Mouse (Mus musculus): ENCODE measurements around the gene Dmac2.

The Dmac2 gene

GRCm38 (mm10) chr7:25617376-25618160 is 1.6 kb upstream of the Dmac2 start:
- peak in 1 of 2 experiments; percentile 0 for DNase-seq

- DNase-seq: peak in 1 of 2 experiments; percentile 17
Observed at GRCm38 (mm10) chr7:25619722-25619991, 443 bp downstream of the Dmac2 start.

GRCm38 (mm10) chr7:25620101-25620500 is 887 bp downstream of the Dmac2 start:
- DNase-seq: peak in 1 of 2 experiments; percentile 2

GRCm38 (mm10) chr7:25620751-25621150 is 1.5 kb downstream of the Dmac2 start:
- no peak for DNase-seq

- no peak for DNase-seq
Observed at GRCm38 (mm10) chr7:25623857-25624370, 4.7 kb downstream of the Dmac2 start.

- DNase-seq: no peak
Observed at GRCm38 (mm10) chr7:25624851-25625250, 5.6 kb downstream of the Dmac2 start.

GRCm38 (mm10) chr7:25625594-25626250 is 6.5 kb downstream of the Dmac2 start:
- DNase-seq: peak; percentile 30 to 75

- DNase-seq: peak; percentile 49 to 54
Observed at GRCm38 (mm10) chr7:25626509-25627430, 7.6 kb downstream of the Dmac2 start, which contains the start of gene B3gnt8. Gene B3gnt8 (plus strand): TSS chr7:25626654.

GRCm38 (mm10) chr7:25627431-25628322 is 8.5 kb downstream of the Dmac2 start:
- peak; percentile 83 to 85 for DNase-seq

GRCm38 (mm10) chr7:25628323-25628620 is 9.1 kb downstream of the Dmac2 start:
- no peak for DNase-seq

GRCm38 (mm10) chr7:25632679-25633078 is 13.5 kb downstream of the Dmac2 start:
- DNase-seq: no peak

- no peak for DNase-seq
Observed at GRCm38 (mm10) chr7:25636373-25636772, 17.2 kb downstream of the Dmac2 start.

- DNase-seq: no peak
Observed at GRCm38 (mm10) chr7:25637099-25637498, 17.9 kb downstream of the Dmac2 start.

- no peak for DNase-seq
Observed at GRCm38 (mm10) chr7:25639754-25640153, 20.5 kb downstream of the Dmac2 start.

GRCm38 (mm10) chr7:25644136-25644535 is 24.9 kb downstream of the Dmac2 start:
- DNase-seq: no peak

- DNase-seq: no peak
Observed at GRCm38 (mm10) chr7:25644631-25645030, 25.4 kb downstream of the Dmac2 start.

GRCm38 (mm10) chr7:25645074-25645473 is 25.9 kb downstream of the Dmac2 start:
- DNase-seq: peak; percentile 37 to 42

GRCm38 (mm10) chr7:25647574-25648123 is 28.4 kb downstream of the Dmac2 start:
- no peak for DNase-seq

GRCm38 (mm10) chr7:25649839-25650238 is 30.6 kb downstream of the Dmac2 start:
- DNase-seq: no peak

- no peak for DNase-seq
Observed at GRCm38 (mm10) chr7:25651281-25651680, 32.1 kb downstream of the Dmac2 start.

GRCm38 (mm10) chr7:25652244-25652759 is 33.1 kb downstream of the Dmac2 start:
- no peak for DNase-seq
